Mouse (Mus musculus) limb, embryonic 13.5 days (tissue): ENCODE measurements around the gene Dhdh. TPM values are rescaled to one million over a fixed set of nuclear protein-coding genes. Genes with fewer than 3 reads are reported as not detected.
"Not testable (repeated sequence)": the region's sequence is repeated elsewhere in the genome, so short reads cannot be mapped to it uniquely, and the experiment has no call there.

Experiments used
- ATAC-seq: fragments of 200-750 bp; cut with Nextera tagmentation; 2 replicates; pipeline ENCODE4 v1.8.0; 2017; ENCODE audit warnings: low read depth, moderate number of reproducible peaks, moderate TSS enrichment; ENCODE audit not compliant: low FRiP score
- H3K27ac ChIP-seq: fragments of 300-500 bp; sonication (generic); 2 replicates; pipeline ENCODE4 v1.5.1; 2015; ENCODE audit warnings: inconsistent platforms, mild to moderate bottlenecking, moderate library complexity
- H3K27me3 ChIP-seq: fragments of 300-500 bp; sonication (generic); 2 replicates; pipeline ENCODE4 v1.6.1; 2015; ENCODE audit warnings: mild to moderate bottlenecking, inconsistent platforms
- H3K36me3 ChIP-seq: fragments of 300-500 bp; sonication (generic); 2 replicates; pipeline ENCODE4 v1.6.1; 2015; ENCODE audit warnings: inconsistent platforms, mild to moderate bottlenecking, moderate library complexity
- H3K4me1 ChIP-seq: fragments of 300-500 bp; sonication (generic); 2 replicates; pipeline ENCODE4 v1.6.1; 2015; ENCODE audit warnings: inconsistent platforms
- H3K4me2 ChIP-seq: fragments of 300-500 bp; sonication (generic); replicated peaks from 2 replicates; pipeline ENCODE4 v1.6.1; 2015; ENCODE audit warnings: inconsistent platforms, mild to moderate bottlenecking, moderate library complexity
- H3K4me3 ChIP-seq: fragments of 300-500 bp; sonication (generic); 2 replicates; pipeline ENCODE4 v1.5.1; 2015; ENCODE audit warnings: moderate library complexity, mild to moderate bottlenecking, inconsistent platforms
- H3K9ac ChIP-seq: fragments of 300-500 bp; sonication (generic); 2 replicates; pipeline ENCODE4 v1.6.1; 2015; ENCODE audit warnings: mild to moderate bottlenecking, inconsistent platforms
- H3K9me3 ChIP-seq: fragments of 300-500 bp; sonication (generic); 2 replicates; pipeline ENCODE4 v1.6.1; 2016; ENCODE audit warnings: inconsistent platforms
- WGBS: fragments of 180-500 bp; shearing (Covaris S2); methylation state at CpG from one replicate; pipeline ENCODE4 v1.1.7; 2015; 5-methylcytosine and 5-hydroxymethylcytosine counted together
- polyA plus RNA-seq: library from polyadenylated mRNA; unstranded; fragments of >200 nt; fragmentation: Nextera tagmentation; extraction: Ambion mirVana; gene quantifications from 2 replicates; pipeline ENCODE4 v1.2.1, GENCODE M21; 2015

Gene Dhdh
- polyA plus RNA-seq, 1 experiment from 2014 or later, result 2.9 TPM

- Histone ChIP-seq H3K4me2 (peak overlapping the region; percentile 45), H3K4me3 (peak overlapping the region; percentile 17), H3K36me3 (peaks cover 16% of the 10 kb centered on the region), H3K9me3 (no peaks in the 10 kb centered on the region), H3K27me3 (no peaks in the 10 kb centered on the region), H3K9ac (peak overlapping the region; percentile 50), H3K27ac (no peak overlapping the region; the same call in 1 of the 2 replicates), H3K4me1 (peaks cover 48% of the 10 kb centered on the region)
- 65% methylated on average over 18 of the region's 18 CpGs for WGBS
- ATAC-seq, result no peak
These were observed 34.5 kb upstream of the Dhdh start for GRCm38 (mm10) chr7:45522957-45523676.

- Histone ChIP-seq H3K27ac (peak overlapping the region; percentile 83; the same call in 1 of the 2 replicates), H3K36me3 (peaks cover 16% of the 10 kb centered on the region), H3K9me3 (no peaks in the 10 kb centered on the region), H3K4me1 (peaks cover 48% of the 10 kb centered on the region), H3K4me2 (peak overlapping the region; percentile 59), H3K27me3 (no peaks in the 10 kb centered on the region), H3K9ac (peak overlapping the region; percentile 63; the same call in 1 of the 2 replicates), H3K4me3 (peak overlapping the region; percentile 51)
- 55% methylated on average over 16 of the region's 16 CpGs for WGBS
- no peak for ATAC-seq
These were observed 33.7 kb upstream of the Dhdh start for GRCm38 (mm10) chr7:45522194-45522752.

GRCm38 (mm10) chr7:45521728-45522184, 33.2 kb upstream of the Dhdh start:
- Histone ChIP-seq H3K4me3 (peak overlapping the region; percentile 51), H3K4me2 (peak overlapping the region; percentile 59), H3K9me3 (no peaks in the 10 kb centered on the region), H3K27me3 (no peaks in the 10 kb centered on the region), H3K9ac (peak overlapping the region; percentile 63), H3K4me1 (peaks cover 46% of the 10 kb centered on the region), H3K27ac (peak overlapping the region; percentile 83), H3K36me3 (peaks cover 16% of the 10 kb centered on the region)
- ATAC-seq, result peak; percentile 57
- under 1% methylated on average over 28 of the region's 28 CpGs for WGBS

- Histone ChIP-seq H3K27me3 (no peaks in the 10 kb centered on the region), H3K9me3 (no peaks in the 10 kb centered on the region), H3K4me3 (no peak overlapping the region), H3K36me3 (peaks cover 16% of the 10 kb centered on the region), H3K27ac (no peak overlapping the region), H3K4me1 (peaks cover 45% of the 10 kb centered on the region), H3K9ac (no peak overlapping the region), H3K4me2 (no peak overlapping the region)
- 94% methylated on average over 7 of the region's 7 CpGs for WGBS
- ATAC-seq, result no peak
These were observed 32.0 kb upstream of the Dhdh start for GRCm38 (mm10) chr7:45520605-45521004.

GRCm38 (mm10) chr7:45519345-45520120, 30.9 kb upstream of the Dhdh start:
- no peak overlapping the region for H3K4me2 ChIP-seq
- no peak overlapping the region for H3K4me3 ChIP-seq
- 71% methylated on average over 8 of the region's 8 CpGs for WGBS
- no peak overlapping the region for H3K27ac ChIP-seq
- H3K9ac ChIP-seq, result no peak overlapping the region
- peaks cover 40% of the 10 kb centered on the region for H3K4me1 ChIP-seq
- no peaks in the 10 kb centered on the region for H3K9me3 ChIP-seq
- no peak for ATAC-seq
- no peaks in the 10 kb centered on the region for H3K27me3 ChIP-seq
- H3K36me3 ChIP-seq, result peaks cover 15% of the 10 kb centered on the region

- WGBS, result 90% methylated on average over 16 of the region's 16 CpGs
- no peak for ATAC-seq
- H3K27me3 ChIP-seq, result no peaks in the 10 kb centered on the region
These were observed 30.0 kb upstream of the Dhdh start for GRCm38 (mm10) chr7:45518618-45519017.

GRCm38 (mm10) chr7:45516846-45517245, 28.2 kb upstream of the Dhdh start:
- H3K27me3 ChIP-seq, H3K9ac ChIP-seq, H3K27ac ChIP-seq, H3K36me3 ChIP-seq, ATAC-seq, H3K4me2 ChIP-seq, H3K4me3 ChIP-seq, H3K9me3 ChIP-seq: not testable (repeated sequence)
- H3K4me1 ChIP-seq, result peaks cover 18% of the 10 kb centered on the region
- WGBS, result 72% methylated on average over 5 of the region's 5 CpGs

More at GRCm38 (mm10) chr7:45518618-45519017, 30.0 kb upstream of the Dhdh start:
- H3K27ac ChIP-seq, result no peak overlapping the region
- no peak overlapping the region for H3K9ac ChIP-seq
- H3K36me3 ChIP-seq, result peaks cover 8% of the 10 kb centered on the region
- no peak overlapping the region for H3K4me2 ChIP-seq
- no peaks in the 10 kb centered on the region for H3K9me3 ChIP-seq
- H3K4me3 ChIP-seq, result no peak overlapping the region
- peaks cover 33% of the 10 kb centered on the region for H3K4me1 ChIP-seq

GRCm38 (mm10) chr7:45515436-45515835, 26.8 kb upstream of the Dhdh start:
- Histone ChIP-seq H3K9me3 (no peaks in the 10 kb centered on the region), H3K36me3 (no peaks in the 10 kb centered on the region), H3K4me3 (no peak overlapping the region), H3K9ac (0 out of 2 replicates have a peak overlapping the region, but pooled peaks have one; percentile 39), H3K4me2 (peak overlapping the region; percentile 35), H3K27me3 (no peaks in the 10 kb centered on the region), H3K4me1 (peaks cover 14% of the 10 kb centered on the region), H3K27ac (no peak overlapping the region)
- 21% methylated on average over 16 of the region's 16 CpGs for WGBS
- ATAC-seq, result peak; percentile 22; the same call in 1 of the 2 replicates

GRCm38 (mm10) chr7:45514411-45514810, 25.8 kb upstream of the Dhdh start:
- no peak overlapping the region for H3K4me3 ChIP-seq
- H3K9me3 ChIP-seq, result no peaks in the 10 kb centered on the region
- H3K4me2 ChIP-seq, result no peak overlapping the region
- H3K4me1 ChIP-seq, result peaks cover 13% of the 10 kb centered on the region
- WGBS, result 76% methylated on average over 7 of the region's 7 CpGs
- no peak overlapping the region for H3K27ac ChIP-seq
- no peak overlapping the region for H3K9ac ChIP-seq
- H3K36me3 ChIP-seq, result no peaks in the 10 kb centered on the region
- no peaks in the 10 kb centered on the region for H3K27me3 ChIP-seq
- no peak for ATAC-seq

GRCm38 (mm10) chr7:45509912-45510787, 21.5 kb upstream of the Dhdh start, which contains the start of gene Nucb1:
Gene Nucb1, minus strand, starts transcription at chr7:45510406.
- Histone ChIP-seq H3K4me2 (peak within 1 kb of the TSS; percentile 96), H3K27ac (peak within 1 kb of the TSS; percentile 86), H3K36me3 (peaks cover 28% of the 10 kb centered on the region), H3K4me1 (peaks cover 23% of the 10 kb centered on the region), H3K9ac (peak within 1 kb of the TSS; percentile 87), H3K9me3 (no peaks in the 10 kb centered on the region), H3K4me3 (peak within 1 kb of the TSS; percentile 65), H3K27me3 (no peaks in the 10 kb centered on the region)
- peak; percentile 91 for ATAC-seq
- WGBS, result 1% methylated on average over 44 of the region's 44 CpGs

- Histone ChIP-seq H3K4me2 (peak overlapping the region; percentile 96), H3K9ac (peak overlapping the region; percentile 87), H3K9me3 (no peaks in the 10 kb centered on the region), H3K27ac (peak overlapping the region; percentile 86), H3K4me3 (peak overlapping the region; percentile 65), H3K4me1 (peaks cover 22% of the 10 kb centered on the region), H3K27me3 (no peaks in the 10 kb centered on the region), H3K36me3 (peaks cover 36% of the 10 kb centered on the region)
- ATAC-seq, result no peak
- WGBS, result 28% methylated on average over 19 of the region's 19 CpGs
These were observed 20.7 kb upstream of the Dhdh start for GRCm38 (mm10) chr7:45509181-45509882.
